Mouse (Mus musculus) lung, embryonic 14.5 days (tissue): ENCODE data around the gene Mettl16. TPM values are rescaled to one million over a fixed set of nuclear protein-coding genes. Genes with fewer than 3 reads are reported as not detected.

Experiments
- ATAC-seq: fragments of 200-750 bp; cut with Nextera tagmentation; 2 replicates; pipeline ENCODE4 v1.8.0; 2017; ENCODE audit warnings: mild to moderate bottlenecking, moderate TSS enrichment, moderate library complexity; ENCODE audit not compliant: insufficient read depth
- DNase-seq: peaks from one replicate; pipeline ENCODE4 v3.0.0-alpha.2; 2015
- H3K27ac ChIP-seq: fragments of 300-500 bp; sonication (generic); 2 replicates; pipeline ENCODE4 v1.5.1; 2014; ENCODE audit warnings: low read depth, mild to moderate bottlenecking, moderate library complexity
- H3K27me3 ChIP-seq: fragments of 300-500 bp; sonication (generic); 2 replicates; pipeline ENCODE4 v1.6.1; 2014; ENCODE audit warnings: low read length, control low read depth; ENCODE audit not compliant: insufficient read depth
- H3K36me3 ChIP-seq: fragments of 300-500 bp; sonication (generic); 2 replicates; pipeline ENCODE4 v1.6.1; 2014; ENCODE audit warnings: control low read depth; ENCODE audit not compliant: insufficient read depth
- H3K4me1 ChIP-seq: fragments of 300-500 bp; sonication (generic); 2 replicates; pipeline ENCODE4 v1.6.1; 2014; ENCODE audit warnings: antibody characterized with exemption, control low read depth; ENCODE audit not compliant: insufficient read depth
- H3K4me2 ChIP-seq: fragments of 300-500 bp; sonication (generic); 2 replicates; pipeline ENCODE4 v1.6.1; 2014; ENCODE audit warnings: mild to moderate bottlenecking
- H3K4me3 ChIP-seq: fragments of 300-500 bp; sonication (generic); 2 replicates; pipeline ENCODE4 v1.5.1; 2014; ENCODE audit warnings: low read depth, low read length
- H3K9ac ChIP-seq: fragments of 300-500 bp; sonication (generic); 2 replicates; pipeline ENCODE4 v1.6.1; 2014
- H3K9me3 ChIP-seq: fragments of 300-500 bp; sonication (generic); 2 replicates; pipeline ENCODE4 v1.6.1; 2016; ENCODE audit warnings: low read depth, low read length, control low read depth
- CTCF ChIP-seq: IDR thresholded peaks from 2 replicates; pipeline ENCODE4 v1.5.1; 2016; ENCODE audit warnings: antibody characterized with exemption, low read depth
- WGBS: fragments of 180-500 bp; shearing (Covaris S2); extraction: QIAGEN DNeasy Blood & Tissue Kit; methylation state at CpG from one replicate; pipeline ENCODE4 v1.1.7; 2014; 5-methylcytosine and 5-hydroxymethylcytosine counted together
- polyA plus RNA-seq: library from polyadenylated mRNA; unstranded; fragments of >200 nt; fragmentation: Nextera tagmentation; extraction: Ambion mirVana; gene quantifications from 2 replicates; pipeline ENCODE4 v1.2.1, GENCODE M21; 2014

The Mettl16 gene
- polyA plus RNA-seq, 1 experiment from 2014 or later = 39.8 TPM

DNA sequence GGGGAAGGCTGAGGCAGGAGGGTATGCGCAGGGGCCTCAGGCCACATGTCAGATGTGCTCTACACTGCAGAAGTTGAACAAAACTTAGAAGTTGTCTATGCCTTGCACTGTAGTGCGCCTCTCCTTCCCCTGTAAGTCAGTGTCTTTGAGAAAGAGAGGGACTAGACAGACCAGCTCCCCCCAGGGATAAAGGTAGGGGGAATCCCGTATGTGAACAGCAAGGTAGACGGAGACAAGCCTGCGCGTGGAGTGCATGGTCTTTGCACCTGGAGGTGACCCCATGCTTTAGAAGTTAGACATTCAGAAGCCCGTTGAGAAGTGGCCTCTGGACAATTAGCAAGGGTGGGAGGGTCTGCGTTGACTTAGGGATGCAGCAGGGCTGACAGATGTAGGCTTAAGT lies 70.1 kb downstream of the Mettl16 start:
- no peak overlapping the region for H3K27ac ChIP-seq
- no peaks in the 10 kb centered on the region; the same call in 1 of the 2 replicates for H3K9me3 ChIP-seq
- DNase-seq (no peak), ATAC-seq (no peak)
- 77% methylated on average over 8 of the region's 8 CpGs for WGBS
- peaks cover 32% of the 10 kb centered on the region for H3K36me3 ChIP-seq
- H3K27me3 ChIP-seq = no peaks in the 10 kb centered on the region
- no peak for TF ChIP-seq CTCF
- 0 out of 2 replicates have a peak, but pooled peaks cover 3% of the 10 kb centered on the region for H3K4me1 ChIP-seq
- no peak overlapping the region for H3K4me3 ChIP-seq
- no peak overlapping the region for H3K9ac ChIP-seq
- H3K4me2 ChIP-seq = no peak overlapping the region

DNA sequence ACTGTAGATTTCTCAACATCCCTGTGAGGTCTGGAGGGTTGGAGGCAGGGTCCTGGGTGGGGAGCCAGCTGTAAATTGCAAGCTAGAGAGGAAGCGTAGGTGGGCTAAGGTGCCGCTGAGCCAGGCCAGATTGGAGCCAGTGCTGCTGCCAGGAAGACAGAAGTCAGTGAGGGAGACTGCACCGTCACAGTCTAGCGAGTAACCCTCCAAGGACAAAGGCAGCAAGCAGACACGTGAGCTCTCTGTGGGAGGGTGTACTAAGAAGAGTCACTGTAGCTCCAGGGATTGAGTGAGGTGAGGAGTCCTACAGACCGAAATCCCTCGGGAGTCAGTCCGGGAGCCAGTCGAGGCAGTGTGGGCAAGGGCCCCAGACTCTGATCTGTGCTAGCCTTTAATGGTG lies 70.7 kb downstream of the Mettl16 start:
- H3K4me3 ChIP-seq = no peak overlapping the region
- ATAC-seq = no peak
- no peak overlapping the region for H3K9ac ChIP-seq
- no peak for TF ChIP-seq CTCF
- H3K4me2 ChIP-seq = no peak overlapping the region
- H3K9me3 ChIP-seq = no peaks in the 10 kb centered on the region; the same call in 1 of the 2 replicates
- H3K36me3 ChIP-seq = peaks cover 32% of the 10 kb centered on the region
- H3K27ac ChIP-seq = no peak overlapping the region
- DNase-seq = no peak
- 85% methylated on average over 9 of the region's 9 CpGs for WGBS
- H3K4me1 ChIP-seq = 0 out of 2 replicates have a peak, but pooled peaks cover 3% of the 10 kb centered on the region
- H3K27me3 ChIP-seq = no peaks in the 10 kb centered on the region

DNA sequence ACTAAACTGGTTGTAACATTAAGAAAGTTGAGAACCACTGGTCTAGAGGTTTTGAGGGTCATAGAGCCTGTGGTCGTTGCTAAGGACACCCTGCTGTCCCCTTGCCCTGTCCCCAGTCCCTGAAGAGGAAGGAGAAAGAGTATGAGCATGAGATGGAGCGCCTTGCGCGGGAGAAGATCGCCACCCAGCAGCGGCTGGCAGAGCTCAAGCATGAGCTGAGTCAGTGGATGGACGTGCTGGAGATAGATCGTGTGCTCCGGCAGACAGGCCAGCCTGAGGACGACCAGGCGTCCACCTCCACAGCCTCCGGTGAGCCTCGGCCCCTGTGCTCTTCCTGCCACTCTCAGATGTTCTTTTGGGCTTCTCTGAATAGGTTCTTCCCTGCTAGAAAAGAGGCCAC lies 71.4 kb downstream of the Mettl16 start:
- 0 out of 2 replicates have a peak, but pooled peaks cover 3% of the 10 kb centered on the region for H3K4me1 ChIP-seq

DNA sequence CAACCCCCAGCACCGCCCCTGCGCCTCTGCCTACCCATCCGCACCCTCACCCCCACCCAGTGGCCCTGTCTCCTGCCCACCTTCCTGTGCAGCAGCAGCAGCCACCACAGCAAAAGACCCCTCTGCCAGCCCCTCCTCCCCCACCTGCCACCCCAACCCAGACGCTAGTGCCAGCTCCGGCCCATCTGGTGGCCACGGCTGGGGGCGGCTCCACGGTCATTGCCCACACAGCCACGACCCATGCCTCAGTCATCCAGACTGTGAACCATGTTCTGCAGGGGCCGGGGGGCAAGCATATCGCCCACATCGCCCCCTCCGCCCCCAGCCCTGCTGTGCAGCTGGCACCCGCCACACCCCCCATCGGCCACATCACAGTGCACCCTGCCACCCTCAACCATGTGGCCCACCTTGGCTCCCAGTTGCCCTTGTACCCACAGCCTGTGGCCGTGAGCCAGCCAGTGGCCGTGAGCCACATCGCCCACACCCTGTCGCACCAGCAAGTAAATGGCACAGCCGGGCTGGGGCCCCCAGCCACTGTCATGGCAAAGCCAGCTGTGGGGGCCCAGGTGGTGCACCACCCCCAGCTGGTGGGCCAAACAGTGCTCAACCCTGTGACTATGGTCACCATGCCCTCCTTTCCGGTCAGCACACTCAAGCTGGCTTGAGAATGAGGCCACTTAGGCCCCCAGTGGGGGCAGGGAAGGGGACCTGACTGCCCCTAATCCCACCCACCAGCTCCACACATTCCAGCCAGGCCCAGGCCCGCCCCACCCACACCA lies 72.2 kb downstream of the Mettl16 start:
- H3K4me1 ChIP-seq = 0 out of 2 replicates have a peak, but pooled peaks cover 3% of the 10 kb centered on the region
- ATAC-seq (no peak), DNase-seq (no peak)
- no peak overlapping the region for H3K27ac ChIP-seq
- no peaks in the 10 kb centered on the region; the same call in 1 of the 2 replicates for H3K9me3 ChIP-seq
- no peak overlapping the region for H3K4me2 ChIP-seq
- H3K27me3 ChIP-seq = no peaks in the 10 kb centered on the region
- TF ChIP-seq CTCF = no peak
- no peak overlapping the region for H3K9ac ChIP-seq
- peaks cover 32% of the 10 kb centered on the region for H3K36me3 ChIP-seq
- WGBS = 87% methylated on average over 22 of the region's 22 CpGs
- no peak overlapping the region for H3K4me3 ChIP-seq

More for the DNA sequence above, 71.4 kb downstream of the Mettl16 start:
- Histone ChIP-seq H3K27ac (no peak overlapping the region), H3K9ac (no peak overlapping the region), H3K9me3 (no peaks in the 10 kb centered on the region; the same call in 1 of the 2 replicates), H3K36me3 (peaks cover 32% of the 10 kb centered on the region), H3K4me3 (no peak overlapping the region), H3K27me3 (no peaks in the 10 kb centered on the region), H3K4me2 (no peak overlapping the region)
- ATAC-seq (no peak), DNase-seq (no peak)
- 78% methylated on average over 13 of the region's 13 CpGs for WGBS
- TF ChIP-seq CTCF = no peak

DNA sequence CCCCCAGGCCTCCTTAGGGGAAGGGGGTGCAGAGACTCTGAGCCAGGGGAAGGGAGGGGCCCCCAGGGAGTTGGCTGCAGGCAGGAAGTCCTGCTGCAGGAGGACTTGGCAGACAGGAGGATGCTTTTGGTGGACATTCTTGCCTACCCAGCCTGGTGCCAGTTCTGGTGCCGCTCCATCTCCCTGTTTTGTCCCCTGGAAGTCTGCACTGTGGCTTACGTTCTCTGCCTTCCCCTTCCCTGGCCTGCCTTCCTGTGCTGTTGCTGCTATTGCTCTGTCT lies 72.7 kb downstream of the Mettl16 start:
- peaks cover 32% of the 10 kb centered on the region for H3K36me3 ChIP-seq
- no peak overlapping the region for H3K9ac ChIP-seq
- no peak overlapping the region for H3K27ac ChIP-seq
- ATAC-seq = no peak
- no peaks in the 10 kb centered on the region for H3K27me3 ChIP-seq
- no peak overlapping the region for H3K4me3 ChIP-seq
- no peaks in the 10 kb centered on the region; the same call in 1 of the 2 replicates for H3K9me3 ChIP-seq
- peak; percentile 11 for DNase-seq
- WGBS = 72% methylated on average over 2 of the region's 2 CpGs
- no peak overlapping the region for H3K4me2 ChIP-seq
- H3K4me1 ChIP-seq = 0 out of 2 replicates have a peak, but pooled peaks cover 3% of the 10 kb centered on the region
- TF ChIP-seq CTCF = no peak

DNA sequence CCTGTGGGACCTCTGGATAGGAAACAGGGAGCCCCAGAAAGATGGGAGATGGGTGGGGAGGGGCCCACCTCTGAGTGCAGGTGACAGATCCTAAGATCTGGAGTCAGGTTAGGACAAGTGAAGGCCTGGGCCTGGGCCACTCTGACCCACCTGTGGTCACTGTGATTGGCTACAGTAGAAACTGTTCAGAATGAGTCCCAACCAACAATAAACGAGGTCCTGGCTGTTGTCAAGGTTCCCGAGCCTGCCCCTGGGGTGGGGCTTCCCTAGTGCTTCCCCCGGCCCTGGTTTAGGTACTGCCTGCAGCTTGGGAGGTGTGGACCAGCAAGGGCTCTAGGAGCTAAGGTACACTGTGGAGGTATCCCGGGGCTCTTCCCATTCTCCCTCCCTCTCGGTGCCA lies 73.1 kb downstream of the Mettl16 start:
- DNase-seq (no peak), ATAC-seq (no peak)
- Histone ChIP-seq H3K4me2 (no peak overlapping the region), H3K9me3 (no peaks in the 10 kb centered on the region; the same call in 1 of the 2 replicates), H3K27me3 (no peaks in the 10 kb centered on the region), H3K36me3 (peaks cover 32% of the 10 kb centered on the region), H3K27ac (no peak overlapping the region), H3K4me1 (0 out of 2 replicates have a peak, but pooled peaks cover 3% of the 10 kb centered on the region), H3K9ac (no peak overlapping the region), H3K4me3 (no peak overlapping the region)
- WGBS = 57% methylated on average over 5 of the region's 5 CpGs
- TF ChIP-seq CTCF = no peak

DNA sequence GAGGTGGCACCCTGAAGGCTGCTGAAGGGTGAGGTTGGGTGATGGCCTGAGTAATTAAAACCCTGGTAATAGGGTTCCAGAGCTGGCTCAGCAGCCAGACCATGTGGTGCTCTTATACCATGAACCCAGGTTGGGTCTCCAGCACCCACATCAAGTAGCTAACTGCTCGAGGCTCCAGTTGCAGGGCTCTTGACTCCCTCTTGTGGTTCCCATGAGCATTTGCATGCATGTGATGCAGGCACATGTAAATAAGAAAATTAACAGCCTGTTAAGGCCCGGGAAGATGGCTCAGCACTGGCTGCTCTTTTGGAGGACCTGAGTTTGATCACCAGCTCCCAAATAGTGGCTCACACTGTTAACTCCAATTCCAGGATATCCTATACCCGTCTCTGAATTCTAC lies 75.2 kb downstream of the Mettl16 start:
- whole genome bisulfite sequencing = 61% methylated on average over 3 of the region's 3 CpGs
- H3K27ac ChIP-seq = no peak overlapping the region
- ATAC-seq (no peak), DNase-seq (peak; percentile 22)
- no peaks in the 10 kb centered on the region for H3K27me3 ChIP-seq
- no peaks in the 10 kb centered on the region for H3K4me1 ChIP-seq
- H3K4me3 ChIP-seq = no peak overlapping the region
- H3K9me3 ChIP-seq = no peaks in the 10 kb centered on the region; the same call in 1 of the 2 replicates
- peaks cover 28% of the 10 kb centered on the region for H3K36me3 ChIP-seq
- H3K4me2 ChIP-seq = no peak overlapping the region
- H3K9ac ChIP-seq = no peak overlapping the region
- peak; percentile 54 for TF ChIP-seq CTCF
